In the genomic region with DNA sequence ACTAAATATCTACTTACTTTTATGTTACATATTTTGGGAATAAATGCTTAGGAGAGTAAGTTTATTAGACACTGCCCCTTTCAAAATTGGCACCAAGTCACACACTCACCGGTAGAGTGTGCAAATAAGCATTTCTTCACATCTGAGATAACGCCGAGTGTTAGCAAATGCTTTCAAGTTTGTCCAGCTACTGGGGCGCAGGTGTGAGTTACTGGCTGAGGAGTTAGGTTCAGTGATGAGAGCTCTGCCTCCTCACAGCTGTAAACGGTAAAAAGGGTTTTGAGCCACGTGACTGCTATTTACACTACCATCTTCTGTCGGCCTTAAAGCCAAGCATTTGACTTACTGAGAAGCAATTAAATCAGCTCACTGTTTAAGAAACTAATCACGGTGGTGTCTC, we compare ENCODE assay signal across 13 mouse cellular contexts.
"Had no signal": no experiment of that assay in that cellular context is flagged by ENCODE, and none has a peak within 500 bp of the region (broad histone marks: within the 10 kb centered on the region; RNA-seq: fewer than 3 reads in every experiment).

No protein-coding gene starts in this region.

- H3K36me3 ChIP-seq: limb, embryonic 15.5 days; liver, embryonic 12.5 days; midbrain, embryonic 10.5 days; midbrain, embryonic 15.5 days; neural tube, embryonic 12.5 days; stomach, embryonic 15.5 days had no signal

- H3K27ac ChIP-seq: hindbrain, postnatal 0 days; kidney, postnatal 0 days; limb, embryonic 15.5 days; liver, embryonic 12.5 days; midbrain, embryonic 10.5 days; midbrain, embryonic 15.5 days; neural tube, embryonic 12.5 days; stomach, embryonic 15.5 days had no signal

- H3K9me3 ChIP-seq: limb, embryonic 15.5 days; liver, embryonic 12.5 days; midbrain, embryonic 10.5 days; midbrain, embryonic 15.5 days; stomach, embryonic 15.5 days had no signal

- H3K9ac ChIP-seq: limb, embryonic 15.5 days; liver, embryonic 12.5 days; midbrain, embryonic 15.5 days; neural tube, embryonic 12.5 days; stomach, embryonic 15.5 days had no signal

- H3K4me3 ChIP-seq: limb, embryonic 15.5 days; liver, embryonic 12.5 days; midbrain, embryonic 10.5 days; midbrain, embryonic 15.5 days; neural tube, embryonic 12.5 days; stomach, embryonic 15.5 days had no signal

- ATAC-seq: hindbrain, postnatal 0 days; liver, embryonic 12.5 days; midbrain, embryonic 15.5 days had no signal

- H3K4me1 ChIP-seq: limb, embryonic 15.5 days; liver, embryonic 12.5 days; midbrain, embryonic 10.5 days; midbrain, embryonic 15.5 days; neural tube, embryonic 12.5 days; stomach, embryonic 15.5 days had no signal

- H3K27me3 ChIP-seq: limb, embryonic 15.5 days; liver, embryonic 12.5 days; midbrain, embryonic 15.5 days; neural tube, embryonic 12.5 days; stomach, embryonic 15.5 days had no signal

- H3K4me2 ChIP-seq: limb, embryonic 15.5 days; liver, embryonic 12.5 days; midbrain, embryonic 15.5 days; neural tube, embryonic 12.5 days; stomach, embryonic 15.5 days had no signal

- DNase-seq: kidney, adult 11 months; kidney, adult 9 months; right cerebral cortex, postnatal 4 days; thymus, adult 2 months; thymus, postnatal 25 days had no signal
